Mouse (Mus musculus): Measurements from ENCODE around the gene Gfral. TPM values are rescaled to one million over a fixed set of nuclear protein-coding genes. Genes with fewer than 3 reads are reported as not detected.
"Not testable (repeated sequence)": the region's sequence is repeated elsewhere in the genome, so short reads cannot be mapped to it uniquely, and the experiment has no call there.

Gfral gene
- polyA plus RNA-seq, 1 experiment: not detected

DNA sequence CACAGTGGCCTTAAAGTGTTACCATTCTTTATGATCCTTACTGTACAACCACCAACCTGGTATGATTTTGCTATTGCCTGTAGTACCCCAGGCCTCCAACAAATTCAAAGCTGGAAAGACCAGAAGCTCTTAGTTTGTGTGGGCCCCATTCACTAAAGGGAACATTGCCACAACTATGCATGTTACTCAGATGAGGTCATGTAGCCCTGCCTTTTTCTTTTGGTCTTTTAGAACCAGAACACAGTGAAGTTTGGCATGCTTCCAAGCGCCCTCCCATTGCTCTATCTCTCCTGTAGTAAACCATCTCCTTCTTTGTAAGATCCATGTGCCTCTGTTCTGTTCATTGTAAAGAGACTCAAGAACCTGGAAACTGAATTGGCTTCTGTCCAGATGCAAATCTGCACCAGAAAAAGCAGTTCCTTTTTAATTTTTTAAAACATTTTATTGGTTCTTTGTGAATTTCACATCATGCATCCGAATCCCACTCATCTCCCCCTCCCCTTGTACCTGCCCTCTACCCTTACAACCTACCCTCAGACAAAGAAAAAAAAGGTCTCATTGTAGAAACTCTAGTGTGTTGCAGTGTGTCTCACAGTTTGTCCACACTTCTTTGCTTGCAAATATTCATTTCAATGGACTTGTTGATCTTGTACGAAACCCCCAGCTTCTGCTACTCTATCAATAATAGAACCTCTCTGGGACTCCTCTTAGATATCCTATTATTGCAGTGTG, 74.9 kb downstream of the Gfral start:
- 77% methylated on average over 3 of the region's 3 CpGs for WGBS
- no peaks in the 10 kb centered on the region for H3K4me1 ChIP-seq (ENCODE audit: control insufficient read depth, insufficient read depth, low read length)
- H3K4me3 ChIP-seq (replicated peaks; ENCODE audit: extremely low read depth, low read depth, low read length): no peak overlapping the region
- no peak for DNase-seq
- TF ChIP-seq POLR2A (IDR thresholded peaks at IDR 0.05; ENCODE audit: borderline replicate concordance, extremely low read depth, low read depth, low read length): no peak
- TF ChIP-seq CTCF (IDR thresholded peaks at IDR 0.05; ENCODE audit: insufficient read depth, low read length): no peak

DNA sequence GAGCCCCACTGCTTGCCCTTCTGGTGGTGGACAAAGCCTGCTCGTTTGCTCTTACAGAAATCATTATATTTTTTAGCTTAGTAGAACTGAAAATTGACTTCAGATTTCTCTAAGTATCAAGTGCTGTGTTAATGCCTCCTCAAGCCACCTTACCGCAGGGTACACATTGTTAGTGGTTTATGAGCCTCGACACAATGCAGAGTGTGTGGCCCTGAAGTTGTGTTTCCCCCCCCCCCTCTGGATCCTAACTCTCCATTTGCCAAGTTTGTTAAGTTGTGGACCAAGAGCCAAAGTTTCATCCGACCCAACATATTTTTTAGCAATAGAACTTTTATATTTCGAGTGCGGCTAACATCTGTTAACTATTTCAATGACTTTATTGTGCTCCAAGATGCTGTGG, 79.4 kb downstream of the Gfral start:
- H3K4me3 ChIP-seq (replicated peaks; ENCODE audit: extremely low read depth, low read depth, low read length): no peak overlapping the region
- no peak for DNase-seq
- TF ChIP-seq POLR2A (IDR thresholded peaks at IDR 0.05; ENCODE audit: borderline replicate concordance, extremely low read depth, low read depth, low read length) (no peak), CTCF (IDR thresholded peaks at IDR 0.05; ENCODE audit: insufficient read depth, low read length) (no peak)
- WGBS: 83% methylated on average over 6 of the region's 6 CpGs
- no peaks in the 10 kb centered on the region for H3K4me1 ChIP-seq (ENCODE audit: control insufficient read depth, insufficient read depth, low read length)

DNA sequence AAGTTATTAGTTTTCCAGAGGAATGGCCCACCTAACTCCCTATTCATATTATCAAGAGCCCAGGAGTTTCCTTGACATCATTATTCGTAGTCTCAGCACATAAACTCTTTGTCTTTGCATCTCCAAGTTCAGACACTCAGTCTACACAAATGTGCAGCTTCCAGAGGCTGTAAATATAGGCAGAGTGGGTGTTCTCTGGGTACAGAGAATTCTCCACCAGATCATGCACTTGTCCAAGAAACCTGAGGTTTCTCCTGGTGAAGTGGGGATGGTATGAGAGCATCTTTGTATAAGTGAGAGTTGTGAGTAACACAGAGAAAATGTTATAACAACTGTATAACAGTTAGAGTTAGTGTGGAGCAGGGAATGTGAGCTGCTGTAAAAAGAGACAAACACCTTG, 84.1 kb downstream of the Gfral start:
- H3K4me1 ChIP-seq (ENCODE audit: control insufficient read depth, insufficient read depth, low read length): no peaks in the 10 kb centered on the region
- WGBS: 66% methylated on average over 1 of the region's 1 CpGs
- DNase-seq: no peak
- TF ChIP-seq POLR2A (IDR thresholded peaks at IDR 0.05; ENCODE audit: borderline replicate concordance, extremely low read depth, low read depth, low read length) (no peak), CTCF (IDR thresholded peaks at IDR 0.05; ENCODE audit: insufficient read depth, low read length) (no peak)
- H3K4me3 ChIP-seq (replicated peaks; ENCODE audit: extremely low read depth, low read depth, low read length): no peak overlapping the region

DNA sequence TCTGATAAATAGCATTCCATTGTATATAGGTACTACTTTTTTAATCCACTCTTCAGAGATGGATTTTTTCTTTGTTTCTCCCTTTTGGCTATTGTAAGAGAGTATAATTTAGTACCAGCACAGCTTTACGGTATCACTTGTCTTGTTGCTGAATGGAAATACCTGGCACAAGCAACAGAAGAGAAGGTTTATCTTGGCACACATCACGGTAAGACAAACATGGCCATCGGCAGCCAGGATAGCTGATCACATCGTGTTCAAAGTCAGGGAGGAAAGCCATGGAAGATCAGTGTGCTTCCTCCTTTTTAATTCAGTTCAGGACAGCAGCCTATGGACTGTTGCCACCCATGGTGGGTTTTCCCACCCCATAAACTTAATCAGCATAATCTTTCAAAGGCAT, 89.2 kb downstream of the Gfral start:
- WGBS: 36% methylated on average over 4 of the region's 4 CpGs
- TF ChIP-seq POLR2A (IDR thresholded peaks at IDR 0.05; ENCODE audit: borderline replicate concordance, extremely low read depth, low read depth, low read length) (no peak), CTCF (IDR thresholded peaks at IDR 0.05; ENCODE audit: insufficient read depth, low read length) (no peak)
- no peak for DNase-seq

DNA sequence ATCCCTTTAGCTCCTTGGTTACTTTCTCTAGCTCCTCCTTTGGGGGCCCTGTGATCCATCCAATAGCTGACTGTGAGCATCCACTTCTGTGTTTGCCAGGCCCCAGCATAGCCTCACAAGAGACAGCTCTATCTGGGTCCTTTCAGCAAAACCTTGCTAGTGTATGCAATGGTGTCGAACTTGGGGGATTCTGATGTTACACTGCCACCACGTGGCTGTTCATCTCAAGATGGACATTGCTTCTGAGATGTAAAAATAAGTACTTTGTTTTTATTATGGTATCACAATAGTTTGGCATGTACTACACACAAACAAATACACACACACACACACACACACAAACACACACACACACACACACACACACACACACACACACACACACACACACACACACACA, 90.6 kb downstream of the Gfral start:
- H3K4me3 ChIP-seq (replicated peaks; ENCODE audit: extremely low read depth, low read depth, low read length); H3K4me1 ChIP-seq (ENCODE audit: control insufficient read depth, insufficient read depth, low read length): not testable (repeated sequence)
- WGBS: 2% methylated on average over 2 of the region's 2 CpGs
- DNase-seq: peak; percentile 52
- TF ChIP-seq CTCF (IDR thresholded peaks at IDR 0.05; ENCODE audit: insufficient read depth, low read length): peak; percentile 34

More for the DNA sequence above, 89.2 kb downstream of the Gfral start:
- Histone ChIP-seq H3K4me1 (ENCODE audit: control insufficient read depth, insufficient read depth, low read length) (no peaks in the 10 kb centered on the region), H3K4me3 (replicated peaks; ENCODE audit: extremely low read depth, low read depth, low read length) (no peak overlapping the region)

Other genes starting within 250 kb of the Gfral start
- 1.6 and 2.7 TPM in 2 replicates for gene Hmgcll1, start 198.8 kb downstream of the Gfral start, polyA plus RNA-seq (2012; rRNA removed)
- gene Hcrtr2, start 110.2 kb upstream of the Gfral start, polyA plus RNA-seq (2012; rRNA removed): 0.05 and 0.06 TPM in 2 replicates

Measured in lung, adult 2 months (tissue).